Mouse (Mus musculus) thymus, adult 2 months (tissue): ENCODE results near the gene Krt86. TPM values are rescaled to one million over a fixed set of nuclear protein-coding genes. Genes with fewer than 3 reads are reported as not detected.

ENCODE experiments used
- DNase-seq: peaks from one replicate; pipeline ENCODE4 v3.0.0; 2021
- H3K27ac ChIP-seq: fragments of 200-500 bp; 2 replicates; pipeline ENCODE4 v1.5.1; 2012; ENCODE audit warnings: low read length, control low read depth; ENCODE audit not compliant: control insufficient read depth, insufficient read depth
- H3K27me3 ChIP-seq: fragments of 200-500 bp; 2 replicates; pipeline ENCODE4 v1.6.1; 2012; ENCODE audit warnings: mild to moderate bottlenecking, low read length, moderate library complexity, mixed read lengths; ENCODE audit not compliant: control insufficient read depth, insufficient read depth
- H3K36me3 ChIP-seq: fragments of 200-500 bp; 2 replicates; pipeline ENCODE4 v1.6.1; 2012; ENCODE audit warnings: mild to moderate bottlenecking, low read length, moderate library complexity; ENCODE audit not compliant: control insufficient read depth, insufficient read depth
- H3K4me1 ChIP-seq: fragments of 200-500 bp; replicated peaks from 2 replicates; pipeline ENCODE4 v1.6.1; 2012; ENCODE audit warnings: low read length; ENCODE audit not compliant: control insufficient read depth, insufficient read depth
- H3K4me3 ChIP-seq: fragments of 200-500 bp; 2 replicates; pipeline ENCODE4 v1.5.1; 2012; ENCODE audit warnings: mild to moderate bottlenecking, low read length, control low read depth, moderate library complexity; ENCODE audit not compliant: control insufficient read depth, insufficient read depth
- CTCF ChIP-seq: fragments of 200-500 bp; IDR thresholded peaks from 2 replicates; pipeline ENCODE4 v1.5.1; 2012; ENCODE audit warnings: mild to moderate bottlenecking, control low read depth, low read length, moderate library complexity, borderline replicate concordance; ENCODE audit not compliant: control insufficient read depth, poor library complexity, insufficient read depth; ENCODE audit errors: extremely low read depth
- POLR2A ChIP-seq: fragments of 200-500 bp; IDR thresholded peaks from 2 replicates; pipeline ENCODE4 v1.6.1; 2012; ENCODE audit warnings: mild to moderate bottlenecking, low read length, control low read depth, moderate library complexity; ENCODE audit not compliant: control insufficient read depth, poor library complexity, insufficient read depth; ENCODE audit errors: extremely low read depth
- WGBS: fragments of 180-500 bp; shearing (Covaris S2); methylation state at CpG from one replicate; pipeline ENCODE4 v1.1.7; 2018; 5-methylcytosine and 5-hydroxymethylcytosine counted together
- polyA plus RNA-seq: library from polyadenylated mRNA; depleted of rRNA; stranded (reverse); fragments of >200 nt; gene quantifications from 2 replicates; pipeline ENCODE4 v1.2.3, GENCODE M21; 2012

Krt86 gene
- polyA plus RNA-seq, 1 experiment, result 0.35 TPM

- Histone ChIP-seq H3K36me3 (no peaks in the 10 kb centered on the region), H3K4me3 (no peak overlapping the region), H3K27ac (no peak overlapping the region), H3K27me3 (no peaks in the 10 kb centered on the region), H3K4me1 (no peaks in the 10 kb centered on the region)
- DNase-seq, result peak; percentile 76
- peak; percentile 84; the same call in 1 of the 2 replicates for TF ChIP-seq CTCF
- TF ChIP-seq POLR2A, result no peak
- WGBS, result 10% methylated on average over 13 of the region's 13 CpGs
These were observed 20.1 kb upstream of the Krt86 start for GRCm38 (mm10) chr15:101453093-101453736.

- Histone ChIP-seq H3K27me3 (no peaks in the 10 kb centered on the region), H3K27ac (no peak overlapping the region), H3K36me3 (no peaks in the 10 kb centered on the region), H3K4me3 (no peak overlapping the region), H3K4me1 (no peaks in the 10 kb centered on the region)
- 92% methylated on average over 8 of the region's 8 CpGs for WGBS
- TF ChIP-seq CTCF, result no peak
- no peak for TF ChIP-seq POLR2A
- no peak for DNase-seq
These were observed 18.5 kb upstream of the Krt86 start for GRCm38 (mm10) chr15:101454774-101455173.

- no peak overlapping the region for H3K27ac ChIP-seq
- no peak overlapping the region for H3K4me3 ChIP-seq
- DNase-seq, result no peak
- H3K27me3 ChIP-seq, result no peaks in the 10 kb centered on the region
- no peaks in the 10 kb centered on the region for H3K4me1 ChIP-seq
- no peaks in the 10 kb centered on the region for H3K36me3 ChIP-seq
- WGBS, result 96% methylated on average over 2 of the region's 2 CpGs
- TF ChIP-seq CTCF (no peak), POLR2A (no peak)
These were observed 18.0 kb upstream of the Krt86 start for GRCm38 (mm10) chr15:101455292-101455691.

GRCm38 (mm10) chr15:101455891-101456290, 17.4 kb upstream of the Krt86 start:
- no peaks in the 10 kb centered on the region for H3K36me3 ChIP-seq
- H3K4me3 ChIP-seq, result no peak overlapping the region
- H3K4me1 ChIP-seq, result no peaks in the 10 kb centered on the region
- no peak for DNase-seq
- TF ChIP-seq CTCF, result no peak
- no peak for TF ChIP-seq POLR2A
- no peaks in the 10 kb centered on the region for H3K27me3 ChIP-seq
- 91% methylated on average over 6 of the region's 6 CpGs for WGBS
- H3K27ac ChIP-seq, result no peak overlapping the region

- DNase-seq, result no peak
- Histone ChIP-seq H3K4me1 (no peaks in the 10 kb centered on the region), H3K4me3 (no peak overlapping the region), H3K27ac (no peak overlapping the region), H3K36me3 (no peaks in the 10 kb centered on the region), H3K27me3 (no peaks in the 10 kb centered on the region)
- TF ChIP-seq CTCF, result no peak
- TF ChIP-seq POLR2A, result no peak
- 84% methylated on average over 16 of the region's 16 CpGs for WGBS
These were observed 14.8 kb upstream of the Krt86 start for GRCm38 (mm10) chr15:101458361-101458930.

GRCm38 (mm10) chr15:101459283-101459682, 14.0 kb upstream of the Krt86 start:
- no peaks in the 10 kb centered on the region for H3K27me3 ChIP-seq
- WGBS, result 83% methylated on average over 14 of the region's 14 CpGs
- DNase-seq, result peak; percentile 24
- no peak overlapping the region for H3K4me3 ChIP-seq
- H3K36me3 ChIP-seq, result no peaks in the 10 kb centered on the region
- H3K27ac ChIP-seq, result no peak overlapping the region
- TF ChIP-seq CTCF (no peak), POLR2A (no peak)
- no peaks in the 10 kb centered on the region for H3K4me1 ChIP-seq

GRCm38 (mm10) chr15:101463651-101464050, 9.6 kb upstream of the Krt86 start, which contains the start of gene Krt81:
Gene Krt81, minus strand, starts transcription at chr15:101463751.
- 85% methylated on average over 13 of the region's 13 CpGs for WGBS
- no peak for DNase-seq
- H3K4me3 ChIP-seq, result no peak within 1 kb of the TSS
- H3K36me3 ChIP-seq, result no peaks in the 10 kb centered on the region
- H3K27me3 ChIP-seq, result no peaks in the 10 kb centered on the region
- no peaks in the 10 kb centered on the region for H3K4me1 ChIP-seq
- H3K27ac ChIP-seq, result no peak within 1 kb of the TSS
- TF ChIP-seq POLR2A (no peak), CTCF (no peak)
